Mouse (Mus musculus) layer of hippocampus, postnatal 36 days (tissue): ENCODE results near the gene C2cd2. TPM values are rescaled to one million over a fixed set of nuclear protein-coding genes. Genes with fewer than 3 reads are reported as not detected.

Source experiments
- DNase-seq, 2 experiments: peaks; one replicate each; pipeline ENCODE4 v3.0.0; 2022
- microRNA-seq, 2 experiments: library from miRNA; unstranded; fragments of <30 nt; microRNA quantifications; one replicate each; pipeline ENCODE4 v1.2.0; 2021
- total RNA-seq, 2 experiments: library from RNA; stranded (reverse); gene quantifications; 2 replicates each; pipeline ENCODE4 v1.2.3; 2021

C2cd2 gene
- total RNA-seq, 2 experiments from 2014 or later: 16.3 to 17.1 TPM

GRCm38 (mm10) chr16:97805646-97806045, 156.8 kb downstream of the C2cd2 start:
- DNase-seq: no peak

Small RNAs within 50 kb of the gene (microRNA-seq; reads per million reads assigned to microRNA genes)
- 0 reads per million in 2 experiments for gene Mir6964

Other genes with a start within 250 kb of the C2cd2 start
- gene Ripk4, start 198.8 kb downstream of the C2cd2 start, total RNA-seq: under 1 TPM; 0.10 to 0.17 TPM
- 10 to 100 TPM; 26.9 to 29.1 TPM for gene Prdm15, start 110.7 kb downstream of the C2cd2 start, total RNA-seq
- 10 to 100 TPM; 26.4 to 27.0 TPM for gene Zbtb21, start within 50 bp of the C2cd2 start, total RNA-seq
- gene B230307C23Rik, start 34.7 kb upstream of the C2cd2 start, total RNA-seq: 10 to 100 TPM; 25.4 to 30.2 TPM
- gene A630089N07Rik, start 119.9 kb upstream of the C2cd2 start, total RNA-seq: 1 to 10 TPM; 7.8 to 8.0 TPM